Mouse (Mus musculus): ENCODE measurements around the gene Hunk.

GRCm38 (mm10) chr16:90395996-90396556 is 10.3 kb downstream of the Hunk start:
- TF ChIP-seq POLR2A (IDR thresholded peaks at IDR 0.05; ENCODE audit: control insufficient read depth, extremely low read depth, insufficient read depth, low read length, poor library complexity) (no peak), CTCF (IDR thresholded peaks at IDR 0.05; ENCODE audit: borderline replicate concordance, control insufficient read depth, extremely low read depth, insufficient read depth, low read length, poor library complexity) (no peak)

All from thymus, adult 2 months (tissue).